Mouse (Mus musculus) stomach, postnatal 0 days (tissue): ENCODE data around the gene AW549877. TPM values are rescaled to one million over a fixed set of nuclear protein-coding genes. Genes with fewer than 3 reads are reported as not detected.
A peak's percentile ranks its signal among the peaks of the same experiment; 100 is the strongest.

Experiments
- ATAC-seq: fragments of 200-750 bp; cut with Nextera tagmentation; 2 replicates; pipeline ENCODE4 v1.8.0; 2017; ENCODE audit not compliant: low FRiP score, low TSS enrichment
- DNase-seq: peaks from one replicate; pipeline ENCODE4 v3.0.0-alpha.2; 2016; ENCODE audit warnings: low spot score
- H3K27ac ChIP-seq: fragments of 300-500 bp; sonication (generic); replicated peaks from 2 replicates; pipeline ENCODE4 v1.5.1; 2014; ENCODE audit warnings: mild to moderate bottlenecking, control low read depth
- H3K27me3 ChIP-seq: fragments of 300-500 bp; sonication (generic); 2 replicates; pipeline ENCODE4 v1.6.1; 2014; ENCODE audit warnings: low read length; ENCODE audit not compliant: control insufficient read depth, insufficient read depth
- H3K36me3 ChIP-seq: fragments of 300-500 bp; sonication (generic); 2 replicates; pipeline ENCODE4 v1.6.1; 2014; ENCODE audit warnings: low read length, mixed read lengths; ENCODE audit not compliant: control insufficient read depth, insufficient read depth
- H3K4me1 ChIP-seq: fragments of 300-500 bp; sonication (generic); replicated peaks from 2 replicates; pipeline ENCODE4 v1.6.1; 2014; ENCODE audit warnings: antibody characterized with exemption; ENCODE audit not compliant: control insufficient read depth, insufficient read depth
- H3K4me2 ChIP-seq: fragments of 300-500 bp; sonication (generic); replicated peaks from 2 replicates; pipeline ENCODE4 v1.6.1; 2014; ENCODE audit warnings: low read depth, mild to moderate bottlenecking, control low read depth, moderate library complexity
- H3K4me3 ChIP-seq: fragments of 300-500 bp; sonication (generic); 2 replicates; pipeline ENCODE4 v1.5.1; 2014; ENCODE audit warnings: low read depth, low read length, control low read depth
- H3K9ac ChIP-seq: fragments of 300-500 bp; sonication (generic); 2 replicates; pipeline ENCODE4 v1.6.1; 2014; ENCODE audit warnings: mild to moderate bottlenecking, low read length, control low read depth, mixed read lengths
- H3K9me3 ChIP-seq: fragments of 300-500 bp; sonication (generic); 2 replicates; pipeline ENCODE4 v1.6.1; 2016; ENCODE audit warnings: low read length; ENCODE audit not compliant: control insufficient read depth
- CTCF ChIP-seq: IDR thresholded peaks from 2 replicates; pipeline ENCODE4 v1.5.1; 2016; ENCODE audit warnings: antibody characterized with exemption, low read depth, mild to moderate bottlenecking, moderate library complexity
- EP300 ChIP-seq: optimal IDR thresholded peaks from 2 replicates; pipeline ENCODE3; 2016; ENCODE audit warnings: antibody characterized with exemption
- WGBS: fragments of 180-500 bp; shearing (Covaris S2); extraction: QIAGEN DNeasy Blood & Tissue Kit; methylation state at CpG from one replicate; pipeline ENCODE4 v1.1.7; 2014; 5-methylcytosine and 5-hydroxymethylcytosine counted together
- polyA plus RNA-seq: library from polyadenylated mRNA; unstranded; fragments of >200 nt; fragmentation: Nextera tagmentation; extraction: Ambion mirVana; gene quantifications from 2 replicates; pipeline ENCODE4 v1.2.1, GENCODE M21; 2015

The AW549877 gene
- polyA plus RNA-seq, 1 experiment from 2014 or later = 10.9 TPM

GRCm38 (mm10) chr15:4024726-4025507 is 29.4 kb upstream of the AW549877 start:
- DNase-seq = no peak
- H3K36me3 ChIP-seq = no peaks in the 10 kb centered on the region
- H3K27me3 ChIP-seq = no peaks in the 10 kb centered on the region
- 0 out of 2 replicates have a peak overlapping the region, but pooled peaks have one; percentile 18 for H3K27ac ChIP-seq
- H3K9ac ChIP-seq = no peak overlapping the region
- TF ChIP-seq CTCF = no peak
- no peak for TF ChIP-seq EP300
- no peak for ATAC-seq
- H3K9me3 ChIP-seq = no peaks in the 10 kb centered on the region
- 0 out of 2 replicates have a peak, but pooled peaks cover 4% of the 10 kb centered on the region for H3K4me1 ChIP-seq
- no peak overlapping the region for H3K4me2 ChIP-seq
- no peak overlapping the region for H3K4me3 ChIP-seq
- 72% methylated on average over 13 of the region's 13 CpGs for WGBS

- Histone ChIP-seq H3K4me1 (0 out of 2 replicates have a peak, but pooled peaks cover 4% of the 10 kb centered on the region), H3K4me2 (no peak overlapping the region), H3K27ac (no peak overlapping the region), H3K36me3 (no peaks in the 10 kb centered on the region), H3K9me3 (no peaks in the 10 kb centered on the region), H3K4me3 (no peak overlapping the region), H3K27me3 (no peaks in the 10 kb centered on the region), H3K9ac (no peak overlapping the region)
- DNase-seq = no peak
- ATAC-seq = no peak
- 63% methylated on average over 2 of the region's 2 CpGs for WGBS
- no peak for TF ChIP-seq EP300
- TF ChIP-seq CTCF = no peak
Observed at GRCm38 (mm10) chr15:4023747-4024146, 28.2 kb upstream of the AW549877 start.

GRCm38 (mm10) chr15:4020711-4021110 is 25.2 kb upstream of the AW549877 start:
- no peaks in the 10 kb centered on the region for H3K36me3 ChIP-seq
- no peaks in the 10 kb centered on the region for H3K27me3 ChIP-seq
- no peak overlapping the region for H3K27ac ChIP-seq
- H3K4me1 ChIP-seq = 0 out of 2 replicates have a peak, but pooled peaks cover 3% of the 10 kb centered on the region
- H3K4me2 ChIP-seq = no peak overlapping the region
- TF ChIP-seq CTCF (no peak), EP300 (no peak)
- DNase-seq (no peak), ATAC-seq (no peak)
- H3K9ac ChIP-seq = no peak overlapping the region
- 44% methylated on average over 4 of the region's 4 CpGs for WGBS
- no peaks in the 10 kb centered on the region for H3K9me3 ChIP-seq
- no peak overlapping the region for H3K4me3 ChIP-seq

GRCm38 (mm10) chr15:4013873-4014272 is 18.3 kb upstream of the AW549877 start:
- WGBS = 71% methylated on average over 2 of the region's 2 CpGs
- no peak overlapping the region for H3K4me2 ChIP-seq
- no peaks in the 10 kb centered on the region for H3K4me1 ChIP-seq
- H3K36me3 ChIP-seq = no peaks in the 10 kb centered on the region
- no peak overlapping the region for H3K27ac ChIP-seq
- DNase-seq (no peak), ATAC-seq (no peak)
- no peak overlapping the region for H3K4me3 ChIP-seq
- H3K9me3 ChIP-seq = no peaks in the 10 kb centered on the region
- TF ChIP-seq CTCF (no peak), EP300 (no peak)
- no peak overlapping the region for H3K9ac ChIP-seq
- H3K27me3 ChIP-seq = no peaks in the 10 kb centered on the region

- Histone ChIP-seq H3K9ac (no peak overlapping the region), H3K27ac (no peak overlapping the region), H3K4me1 (no peaks in the 10 kb centered on the region), H3K4me2 (no peak overlapping the region), H3K4me3 (no peak overlapping the region), H3K9me3 (no peaks in the 10 kb centered on the region), H3K36me3 (no peaks in the 10 kb centered on the region), H3K27me3 (no peaks in the 10 kb centered on the region)
- WGBS = 58% methylated on average over 2 of the region's 2 CpGs
- TF ChIP-seq EP300 (no peak), CTCF (no peak)
- ATAC-seq = no peak
- DNase-seq = no peak
Observed at GRCm38 (mm10) chr15:4000536-4000935, 5.0 kb upstream of the AW549877 start.

- DNase-seq (no peak), ATAC-seq (no peak)
- 64% methylated on average over 2 of the region's 2 CpGs for WGBS
- no peak overlapping the region for H3K4me3 ChIP-seq
- no peaks in the 10 kb centered on the region for H3K27me3 ChIP-seq
- no peak overlapping the region for H3K4me2 ChIP-seq
- no peaks in the 10 kb centered on the region for H3K4me1 ChIP-seq
- H3K9ac ChIP-seq = no peak overlapping the region
- TF ChIP-seq CTCF = no peak
- no peak for TF ChIP-seq EP300
- H3K36me3 ChIP-seq = no peaks in the 10 kb centered on the region
- H3K27ac ChIP-seq = no peak overlapping the region
- no peaks in the 10 kb centered on the region for H3K9me3 ChIP-seq
Observed at GRCm38 (mm10) chr15:3999144-3999543, 3.6 kb upstream of the AW549877 start.
